Mouse (Mus musculus) liver, embryonic 14.5 days (tissue): ENCODE results near the gene 4930402H24Rik.

ENCODE experiments used
- CTCF ChIP-seq: IDR thresholded peaks from 2 replicates; pipeline ENCODE4 v1.5.1; 2016; ENCODE audit warnings: antibody characterized with exemption, low read depth, control low read depth
- EP300 ChIP-seq: IDR thresholded peaks from 2 replicates; pipeline ENCODE4 v1.6.1; 2016; ENCODE audit warnings: antibody characterized with exemption, low read depth

DNA sequence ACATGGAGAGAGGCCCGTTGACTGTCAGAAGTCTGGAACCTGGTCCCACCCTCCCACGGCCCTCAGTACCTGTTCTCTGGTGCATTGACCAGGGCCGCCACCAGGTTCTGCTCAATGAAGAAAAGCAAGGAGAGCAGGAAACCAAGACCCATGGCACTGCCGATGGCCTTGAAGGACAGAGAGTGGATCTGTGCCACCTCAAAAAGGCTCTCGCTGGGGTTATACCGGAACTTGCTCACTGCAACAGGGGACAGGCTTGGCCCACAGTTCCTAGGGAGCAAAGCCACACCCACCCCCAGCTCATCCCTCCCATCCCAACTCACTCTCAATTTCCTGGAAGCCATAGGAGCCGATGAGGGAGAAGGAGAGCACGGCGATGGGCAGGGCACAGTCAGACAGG is 220.8 kb downstream of the 4930402H24Rik start:
- TF ChIP-seq CTCF (no peak), EP300 (no peak)
